Mouse (Mus musculus) myocyte (in vitro differentiated cells): Measurements from ENCODE around the gene Col4a1. TPM values are rescaled to one million over a fixed set of nuclear protein-coding genes. Genes with fewer than 3 reads are reported as not detected.

Experiments used
- H3K27me3 ChIP-seq: one replicate; pipeline ENCODE4 v1.6.1; 2011; ENCODE audit not compliant: control insufficient read depth, insufficient read depth, insufficient read length
- H3K36me3 ChIP-seq: one replicate; pipeline ENCODE4 v1.6.1; 2011; ENCODE audit not compliant: control insufficient read depth, insufficient read depth
- H3K4me2 ChIP-seq: one replicate; pipeline ENCODE4 v1.6.1; 2011; ENCODE audit warnings: low read depth, control low read depth
- H3K4me3 ChIP-seq: one replicate; pipeline ENCODE4 v1.5.1; 2011; ENCODE audit warnings: mild to moderate bottlenecking, control low read depth, moderate library complexity
- H3K79me2 ChIP-seq: one replicate; pipeline ENCODE4 v1.6.1; 2011; ENCODE audit not compliant: control insufficient read depth, insufficient read depth
- H3ac ChIP-seq: one replicate; pipeline ENCODE4 v1.6.1; 2011; ENCODE audit not compliant: control insufficient read depth, insufficient read length
- CEBPB ChIP-seq: IDR thresholded peaks from 2 replicates; pipeline ENCODE4 v1.6.1; 2011; ENCODE audit warnings: mild to moderate bottlenecking, moderate library complexity; ENCODE audit not compliant: poor library complexity, insufficient read depth, severe bottlenecking
- E2F4 ChIP-seq: IDR thresholded peaks from one replicate; pipeline ENCODE4 v1.6.1; 2011; ENCODE audit warnings: mild to moderate bottlenecking, control low read depth, moderate library complexity; ENCODE audit not compliant: insufficient read depth
- MAX ChIP-seq: IDR thresholded peaks from one replicate; pipeline ENCODE4 v1.6.1; 2011; ENCODE audit warnings: low read depth, mild to moderate bottlenecking, control low read depth
- MYOD1 ChIP-seq, 3 experiments: IDR thresholded peaks; one replicate each; pipeline ENCODE4 v1.6.1; 2011; ENCODE audit warnings: control low read depth in 2 of 3, low read depth in 2 of 3, mild to moderate bottlenecking in 2 of 3, moderate library complexity in 1 of 3; ENCODE audit not compliant: insufficient read length in 2 of 3, control insufficient read depth in 1 of 3
- MYOG ChIP-seq, 3 experiments: IDR thresholded peaks; one replicate each; pipeline ENCODE4 v1.6.1; 2011; ENCODE audit warnings: control low read depth in 2 of 3, low read depth in 2 of 3, mild to moderate bottlenecking in 2 of 3; ENCODE audit not compliant: insufficient read length in 2 of 3, control insufficient read depth in 1 of 3, insufficient read depth in 1 of 3
- POLR2A ChIP-seq: IDR thresholded peaks from one replicate; pipeline ENCODE4 v1.6.1; 2011; ENCODE audit warnings: low read depth, mild to moderate bottlenecking, control low read depth, moderate library complexity; ENCODE audit not compliant: insufficient read length
- POLR2AphosphoS2 ChIP-seq: IDR thresholded peaks from one replicate; pipeline ENCODE4 v1.6.1; 2011; ENCODE audit warnings: low read depth, control low read depth; ENCODE audit not compliant: insufficient read length
- REST ChIP-seq: IDR thresholded peaks from one replicate; pipeline ENCODE4 v1.6.1; 2011; ENCODE audit warnings: mild to moderate bottlenecking, control low read depth, moderate library complexity; ENCODE audit not compliant: insufficient read depth, insufficient read length
- SRF ChIP-seq: IDR thresholded peaks from one replicate; pipeline ENCODE4 v1.6.1; 2011; ENCODE audit warnings: low read depth; ENCODE audit not compliant: control insufficient read depth, insufficient read length
- TCF12 ChIP-seq: IDR thresholded peaks from one replicate; pipeline ENCODE4 v1.6.1; 2011; ENCODE audit warnings: mild to moderate bottlenecking, control low read depth; ENCODE audit not compliant: poor library complexity, insufficient read depth, severe bottlenecking
- TCF3 ChIP-seq: IDR thresholded peaks from one replicate; pipeline ENCODE4 v1.6.1; 2011; ENCODE audit warnings: low read depth, control low read depth; ENCODE audit not compliant: insufficient read length
- USF1 ChIP-seq: IDR thresholded peaks from one replicate; pipeline ENCODE4 v1.6.1; 2011; ENCODE audit warnings: low read depth, mild to moderate bottlenecking, control low read depth, moderate library complexity
- polyA plus RNA-seq: library from polyadenylated mRNA; unstranded; fragments of >200 nt; fragmentation: generic; extraction: Trizol; gene quantifications from one replicate; pipeline ENCODE4 v1.2.1, GENCODE M21; 2012; ENCODE audit warnings: missing spikeins

Col4a1 gene
- polyA plus RNA-seq, 1 experiment = 34.8 TPM

DNA sequence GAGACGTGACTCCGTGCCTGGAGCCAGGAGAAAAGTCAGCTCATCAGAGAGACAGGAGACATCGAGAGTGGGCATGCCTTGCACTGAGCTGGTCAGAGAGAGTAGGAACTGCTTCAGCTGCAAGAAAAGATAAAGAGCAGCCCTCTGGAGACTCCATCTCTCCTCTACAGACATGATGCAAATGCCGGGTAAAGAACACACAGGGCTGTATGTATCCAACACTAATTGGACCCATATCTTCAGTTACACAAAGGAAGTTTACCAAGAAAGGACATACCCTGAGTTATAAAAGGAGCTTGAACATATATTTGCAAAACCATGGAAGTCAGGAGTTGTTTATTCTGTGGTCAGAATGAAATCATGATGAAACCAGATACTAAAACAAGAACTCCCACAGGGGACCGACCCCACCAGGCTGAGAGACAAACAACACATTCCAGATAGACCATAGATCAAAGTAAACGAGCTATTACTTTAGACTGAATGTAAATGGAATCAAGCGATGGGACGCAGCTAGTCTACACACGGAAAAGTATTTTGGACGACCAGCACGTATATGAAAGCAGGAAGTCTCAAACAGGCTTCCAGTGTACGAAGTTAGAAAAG is 119.8 kb downstream of the Col4a1 start:
- Histone ChIP-seq H3K4me3 (no peak overlapping the region), H3K79me2 (no peaks in the 10 kb centered on the region), H3ac (no peak overlapping the region), H3K27me3 (peaks cover 21% of the 10 kb centered on the region), H3K4me2 (no peak overlapping the region), H3K36me3 (no peaks in the 10 kb centered on the region)
- TF ChIP-seq TCF12 (no peak), USF1 (no peak), MAX (no peak), POLR2AphosphoS2 (no peak), MYOG (IDR thresholded peaks at IDR 0.05; ENCODE audit: control insufficient read depth in 1 of 3, insufficient read depth in 1 of 3, insufficient read length in 2 of 3, low read depth in 2 of 3) (no peak), E2F4 (no peak), POLR2A (no peak), REST (no peak), SRF (no peak), TCF3 (no peak), MYOD1 (IDR thresholded peaks at IDR 0.05; ENCODE audit: control insufficient read depth in 1 of 3, insufficient read length in 2 of 3, low read depth in 2 of 3) (no peak), CEBPB (no peak)

DNA sequence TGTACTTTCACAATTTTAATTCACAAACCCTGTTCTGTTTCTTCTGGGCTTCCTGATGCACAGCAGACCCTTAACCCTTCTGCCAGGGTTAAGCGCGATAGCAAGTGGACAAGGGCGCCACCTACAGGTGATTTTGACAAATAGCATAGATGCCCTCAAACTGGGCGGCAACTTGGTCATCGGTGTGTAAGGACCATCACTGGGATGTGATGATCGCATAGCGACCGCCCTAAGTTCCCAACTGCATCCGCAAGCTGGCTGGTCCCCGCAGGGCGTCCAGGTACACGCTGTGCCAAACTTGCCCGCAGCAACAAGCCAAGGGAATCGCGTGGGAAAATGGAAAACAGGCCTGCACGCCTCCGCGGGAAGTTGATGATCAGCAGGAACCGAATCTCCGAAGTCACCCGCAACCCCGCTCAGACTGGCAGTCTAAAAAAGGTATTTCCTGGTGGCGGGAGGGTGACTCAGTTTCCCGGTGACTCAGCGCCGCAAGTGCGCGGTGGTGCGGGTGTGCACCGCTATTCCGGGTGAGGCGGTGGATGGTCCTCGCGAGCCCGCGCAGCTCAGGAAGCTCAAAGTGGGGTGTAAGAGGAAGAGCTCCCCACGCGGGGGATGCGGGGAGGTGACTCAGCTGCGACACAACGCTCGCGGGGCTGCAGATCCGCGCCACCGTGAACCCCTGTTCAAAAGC is 124.9 kb downstream of the Col4a1 start:
- peaks cover 29% of the 10 kb centered on the region for H3K27me3 ChIP-seq
- TF ChIP-seq SRF = no peak
- no peak for TF ChIP-seq POLR2A
- no peak for TF ChIP-seq MYOD1 (IDR thresholded peaks at IDR 0.05; ENCODE audit: control insufficient read depth in 1 of 3, insufficient read length in 2 of 3, low read depth in 2 of 3)
- no peak for TF ChIP-seq TCF3
- no peak for TF ChIP-seq TCF12
- no peak for TF ChIP-seq MYOG (IDR thresholded peaks at IDR 0.05; ENCODE audit: control insufficient read depth in 1 of 3, insufficient read depth in 1 of 3, insufficient read length in 2 of 3, low read depth in 2 of 3)
- no peak for TF ChIP-seq USF1
- TF ChIP-seq REST = no peak
- no peak for TF ChIP-seq CEBPB
- no peak for TF ChIP-seq POLR2AphosphoS2
- TF ChIP-seq MAX = no peak
- no peak for TF ChIP-seq E2F4
- H3ac ChIP-seq = no peak overlapping the region
- no peaks in the 10 kb centered on the region for H3K79me2 ChIP-seq
- H3K36me3 ChIP-seq = no peaks in the 10 kb centered on the region
- H3K4me2 ChIP-seq = peak overlapping the region; percentile 25
- no peak overlapping the region for H3K4me3 ChIP-seq

DNA sequence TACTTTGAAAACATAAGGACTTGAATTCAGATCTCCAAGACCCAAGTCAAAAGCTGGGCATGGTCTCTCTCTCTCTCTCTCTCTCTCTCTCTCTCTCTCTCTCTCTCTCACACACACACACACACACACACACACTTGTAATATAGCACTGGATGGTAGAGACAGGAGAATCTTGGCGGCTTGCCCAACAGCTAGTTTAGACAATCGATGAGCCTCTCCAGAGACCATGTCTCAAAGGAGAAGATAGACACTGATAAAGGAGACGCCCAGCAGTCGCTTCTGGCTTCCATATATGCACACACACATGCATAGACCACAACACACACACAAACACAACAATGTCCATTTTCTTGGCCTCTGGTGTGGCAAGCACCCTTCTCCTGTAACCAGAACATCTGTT is 126.2 kb downstream of the Col4a1 start:
- no peaks in the 10 kb centered on the region for H3K79me2 ChIP-seq
- no peak overlapping the region for H3ac ChIP-seq
- no peaks in the 10 kb centered on the region for H3K36me3 ChIP-seq
- H3K27me3 ChIP-seq = peaks cover 35% of the 10 kb centered on the region
- no peak overlapping the region for H3K4me2 ChIP-seq
- TF ChIP-seq REST = no peak
- no peak for TF ChIP-seq MAX
- TF ChIP-seq SRF = no peak
- TF ChIP-seq MYOG (IDR thresholded peaks at IDR 0.05; ENCODE audit: control insufficient read depth in 1 of 3, insufficient read depth in 1 of 3, insufficient read length in 2 of 3, low read depth in 2 of 3) = no peak
- TF ChIP-seq POLR2AphosphoS2 = no peak
- no peak for TF ChIP-seq E2F4
- TF ChIP-seq CEBPB = no peak
- no peak for TF ChIP-seq MYOD1 (IDR thresholded peaks at IDR 0.05; ENCODE audit: control insufficient read depth in 1 of 3, insufficient read length in 2 of 3, low read depth in 2 of 3)
- no peak overlapping the region for H3K4me3 ChIP-seq

DNA sequence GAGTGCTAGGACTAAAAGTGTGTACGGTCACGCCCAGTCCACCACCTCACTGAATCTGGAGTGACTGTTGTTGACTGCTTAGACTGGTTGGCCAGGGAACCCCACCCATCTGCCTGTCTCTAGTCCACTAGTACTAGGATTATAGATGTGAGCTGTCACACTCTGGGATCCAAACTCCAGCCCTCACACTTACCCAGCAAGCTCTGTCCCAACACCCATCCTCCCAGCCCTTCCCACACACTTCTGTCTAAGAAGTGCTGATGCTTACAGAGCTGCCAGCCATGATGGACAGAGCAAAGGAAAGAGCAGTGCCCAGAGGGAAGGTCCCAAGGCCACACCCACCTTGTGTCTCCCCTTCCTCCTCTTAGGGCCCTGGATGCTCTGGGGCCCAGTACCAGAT is 127.0 kb downstream of the Col4a1 start:
- TF ChIP-seq TCF12 = no peak
- TF ChIP-seq MAX = no peak
- TF ChIP-seq REST = no peak
- TF ChIP-seq POLR2AphosphoS2 = no peak
- TF ChIP-seq TCF3 = no peak
- no peak for TF ChIP-seq CEBPB
- TF ChIP-seq E2F4 = no peak
- no peak for TF ChIP-seq MYOD1 (IDR thresholded peaks at IDR 0.05; ENCODE audit: control insufficient read depth in 1 of 3, insufficient read length in 2 of 3, low read depth in 2 of 3)
- no peak for TF ChIP-seq SRF
- TF ChIP-seq MYOG (IDR thresholded peaks at IDR 0.05; ENCODE audit: control insufficient read depth in 1 of 3, insufficient read depth in 1 of 3, insufficient read length in 2 of 3, low read depth in 2 of 3) = no peak
- no peak for TF ChIP-seq USF1
- TF ChIP-seq POLR2A = no peak
- H3K27me3 ChIP-seq = peaks cover 33% of the 10 kb centered on the region
- no peak overlapping the region for H3ac ChIP-seq
- no peaks in the 10 kb centered on the region for H3K36me3 ChIP-seq
- H3K4me2 ChIP-seq = no peak overlapping the region
- no peak overlapping the region for H3K4me3 ChIP-seq
- no peaks in the 10 kb centered on the region for H3K79me2 ChIP-seq
